15 mouse cellular contexts compared by ENCODE assay signal in genomic region chr6:141352277-141352676, GRCm38 (mm10).
DNase-seq lines count a peak whose midpoint lies in the region; ATAC-seq and TF ChIP-seq lines count a peak whose summit lies in the region.
"Had no signal": no experiment of that assay in that cellular context is flagged by ENCODE, and none has a peak within 500 bp of the region (broad histone marks: within the 10 kb centered on the region; RNA-seq: fewer than 3 reads in every experiment).

No protein-coding gene starts in this region.

- H3K27me3 ChIP-seq in kidney, postnatal 0 days (ENCODE audit: insufficient read depth, low read length), result no peaks in the 10 kb centered on the region
- no peaks in the 10 kb centered on the region for H3K27me3 ChIP-seq in kidney, embryonic 14.5 days (ENCODE audit: control insufficient read depth, insufficient read depth, low read length)
- H3K27me3 ChIP-seq: embryonic facial prominence, embryonic 15.5 days; forebrain, embryonic 13.5 days; liver, embryonic 12.5 days had no signal

- peak; percentile 44 to 53 for DNase-seq in heart, adult 18-20 months
- DNase-seq in heart, postnatal 14 days, result no peak
- peak; percentile 40 for DNase-seq in kidney, postnatal 0 days (ENCODE audit: low spot score)
- DNase-seq in MN1 (ENCODE audit: low spot score), result peak; percentile 61
- peak; percentile 12 for DNase-seq in fibroblast of lung, adult 2 months (ENCODE audit: low read depth)
- no peak for DNase-seq in left cerebral cortex, adult 11 months (ENCODE audit: low spot score)
- DNase-seq in thymus, postnatal 4 days, result no peak
- DNase-seq: cerebellum, adult 11 months; kidney, adult 2 months; layer of hippocampus, postnatal 36 days had no signal

- no peaks in the 10 kb centered on the region for H3K4me1 ChIP-seq in kidney, postnatal 0 days (replicated peaks; ENCODE audit: insufficient read depth, low read length)
- H3K4me1 ChIP-seq in kidney, embryonic 14.5 days (ENCODE audit: control insufficient read depth, insufficient read depth, low read length), result no peaks in the 10 kb centered on the region
- H3K4me1 ChIP-seq: embryonic facial prominence, embryonic 15.5 days; forebrain, embryonic 13.5 days; liver, embryonic 12.5 days had no signal

- H3K9me3 ChIP-seq in kidney, postnatal 0 days (replicated peaks; ENCODE audit: low read length), result no peaks in the 10 kb centered on the region
- H3K9me3 ChIP-seq in kidney, embryonic 14.5 days (ENCODE audit: control insufficient read depth, low read length), result no peaks in the 10 kb centered on the region
- H3K9me3 ChIP-seq: embryonic facial prominence, embryonic 15.5 days; forebrain, embryonic 13.5 days; limb, embryonic 10.5 days; liver, embryonic 12.5 days had no signal

- no peak overlapping the region for H3K27ac ChIP-seq in kidney, postnatal 0 days
- no peak overlapping the region for H3K27ac ChIP-seq in kidney, embryonic 14.5 days (ENCODE audit: low read depth, low read length)
- H3K27ac ChIP-seq: embryonic facial prominence, embryonic 15.5 days; forebrain, embryonic 13.5 days; limb, embryonic 10.5 days; liver, embryonic 12.5 days had no signal

- no peak overlapping the region for H3K9ac ChIP-seq in kidney, postnatal 0 days (ENCODE audit: low read depth, low read length)
- H3K9ac ChIP-seq in kidney, embryonic 14.5 days (ENCODE audit: low read depth, low read length), result no peak overlapping the region
- H3K9ac ChIP-seq: embryonic facial prominence, embryonic 15.5 days; forebrain, embryonic 13.5 days; liver, embryonic 12.5 days had no signal

- 57% methylated on average over 6 of the region's 6 CpGs for WGBS in kidney, postnatal 0 days
- 67% methylated on average over 6 of the region's 6 CpGs for WGBS in kidney, embryonic 14.5 days

- H3K4me3 ChIP-seq in kidney, postnatal 0 days (replicated peaks; ENCODE audit: low read depth, low read length), result no peak overlapping the region
- H3K4me3 ChIP-seq in kidney, embryonic 14.5 days (ENCODE audit: low read length), result no peak overlapping the region
- H3K4me3 ChIP-seq: embryonic facial prominence, embryonic 15.5 days; forebrain, embryonic 13.5 days; limb, embryonic 10.5 days; liver, embryonic 12.5 days had no signal

- intact Hi-C loops in heart, postnatal 14 days (cut with DNase I), result no loop called here

- H3K4me2 ChIP-seq in kidney, postnatal 0 days (ENCODE audit: low read length), result no peak overlapping the region
- no peak overlapping the region for H3K4me2 ChIP-seq in kidney, embryonic 14.5 days (replicated peaks; ENCODE audit: low read depth, low read length)
- H3K4me2 ChIP-seq: embryonic facial prominence, embryonic 15.5 days; forebrain, embryonic 13.5 days; liver, embryonic 12.5 days had no signal

- H3K36me3 ChIP-seq in kidney, postnatal 0 days (ENCODE audit: insufficient read depth, low read length), result no peaks in the 10 kb centered on the region
- no peaks in the 10 kb centered on the region for H3K36me3 ChIP-seq in kidney, embryonic 14.5 days (ENCODE audit: control insufficient read depth, insufficient read depth, low read length)
- H3K36me3 ChIP-seq: embryonic facial prominence, embryonic 15.5 days; limb, embryonic 10.5 days; liver, embryonic 12.5 days had no signal

- TF ChIP-seq CTCF in kidney, postnatal 0 days (IDR thresholded peaks at IDR 0.05; ENCODE audit: low read depth), result no peak

- no peak; the same call in 1 of the 2 replicates for ATAC-seq in kidney, postnatal 0 days (replicated peaks; ENCODE audit: low FRiP score, low read depth)
- no peak for ATAC-seq in kidney, embryonic 14.5 days (ENCODE audit: low FRiP score, low TSS enrichment)
- ATAC-seq: forebrain, embryonic 13.5 days; liver, embryonic 12.5 days had no signal

Comparison
In these comparisons a context has a peak if more than half of its experiments do, and no peak if none do; other contexts are left out.
1. DNase-seq: peak in heart, adult 18-20 months (2 of 2), kidney, postnatal 0 days (single experiment), MN1 (single experiment) and fibroblast of lung, adult 2 months (single experiment); none in heart, postnatal 14 days (0 of 2), left cerebral cortex, adult 11 months (single experiment) and thymus, postnatal 4 days (single experiment).